Mouse (Mus musculus) hindlimb bud, embryonic 11.5 days (tissue): ENCODE results near the gene Sdk2.

Experiments
- DNase-seq: peaks from one replicate; pipeline ENCODE4 v3.0.0-alpha.2; 2012; ENCODE audit warnings: low read depth, low spot score; ENCODE audit errors: extremely low spot score

The Sdk2 gene

GRCm38 (mm10) chr11:113748797-113749521, 317.9 kb downstream of the Sdk2 start:
- no peak for DNase-seq

- no peak for DNase-seq
Observed at GRCm38 (mm10) chr11:113747725-113748380, 319.0 kb downstream of the Sdk2 start.

GRCm38 (mm10) chr11:113747056-113747455, 319.8 kb downstream of the Sdk2 start:
- no peak for DNase-seq

- DNase-seq = no peak
Observed at GRCm38 (mm10) chr11:113745961-113746360, 320.9 kb downstream of the Sdk2 start.

- DNase-seq = no peak
Observed at GRCm38 (mm10) chr11:113742998-113743397, 323.8 kb downstream of the Sdk2 start.

GRCm38 (mm10) chr11:113740100-113740499, 326.7 kb downstream of the Sdk2 start:
- DNase-seq = no peak

- no peak for DNase-seq
Observed at GRCm38 (mm10) chr11:113739213-113739612, 327.6 kb downstream of the Sdk2 start.

GRCm38 (mm10) chr11:113737912-113738311, 328.9 kb downstream of the Sdk2 start:
- no peak for DNase-seq

GRCm38 (mm10) chr11:113737553-113737854, 329.3 kb downstream of the Sdk2 start:
- no peak for DNase-seq

GRCm38 (mm10) chr11:113736848-113737552, 329.8 kb downstream of the Sdk2 start:
- no peak for DNase-seq

GRCm38 (mm10) chr11:113735151-113735550, 331.7 kb downstream of the Sdk2 start:
- DNase-seq = no peak

- DNase-seq = no peak
Observed at GRCm38 (mm10) chr11:113733631-113734364, 333.0 kb downstream of the Sdk2 start.

GRCm38 (mm10) chr11:113731945-113732612, 334.8 kb downstream of the Sdk2 start:
- DNase-seq = no peak

- no peak for DNase-seq
Observed at GRCm38 (mm10) chr11:113730879-113731278, 336.0 kb downstream of the Sdk2 start.

- no peak for DNase-seq
Observed at GRCm38 (mm10) chr11:113729917-113730316, 336.9 kb downstream of the Sdk2 start.

- no peak for DNase-seq
Observed at GRCm38 (mm10) chr11:113729239-113729638, 337.6 kb downstream of the Sdk2 start.

GRCm38 (mm10) chr11:113727992-113728391, 338.9 kb downstream of the Sdk2 start:
- no peak for DNase-seq

GRCm38 (mm10) chr11:113726994-113727888, 339.6 kb downstream of the Sdk2 start:
- DNase-seq = no peak
